Mouse (Mus musculus) retina, postnatal 1 day (tissue): ENCODE measurements around the gene Itga4.

Experiments used
- DNase-seq: peaks from one replicate; pipeline ENCODE4 v3.0.0-alpha.2; 2012

Gene Itga4

GRCm38 (mm10) chr2:79267181-79267580, 12.0 kb downstream of the Itga4 start:
- no peak for DNase-seq

DNA sequence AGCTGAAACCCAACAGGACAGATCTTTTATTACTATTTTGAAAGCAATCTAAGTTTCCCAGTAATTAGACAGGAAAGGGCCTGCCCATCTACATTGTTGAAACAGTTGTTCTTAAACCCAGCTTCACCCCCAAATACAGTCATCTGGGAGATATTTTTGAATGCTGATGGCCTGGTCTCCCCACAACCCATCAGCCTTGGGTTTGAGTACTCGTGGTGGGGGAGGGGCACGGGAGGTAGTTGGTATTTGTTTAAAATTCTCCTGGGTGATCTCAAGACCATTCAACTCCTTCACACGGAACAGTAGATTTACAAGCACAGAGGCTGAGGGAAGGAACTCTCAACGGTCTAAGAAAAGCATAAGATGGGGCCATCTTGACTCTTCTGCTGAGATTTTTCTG, 13.6 kb downstream of the Itga4 start:
- no peak for DNase-seq

DNA sequence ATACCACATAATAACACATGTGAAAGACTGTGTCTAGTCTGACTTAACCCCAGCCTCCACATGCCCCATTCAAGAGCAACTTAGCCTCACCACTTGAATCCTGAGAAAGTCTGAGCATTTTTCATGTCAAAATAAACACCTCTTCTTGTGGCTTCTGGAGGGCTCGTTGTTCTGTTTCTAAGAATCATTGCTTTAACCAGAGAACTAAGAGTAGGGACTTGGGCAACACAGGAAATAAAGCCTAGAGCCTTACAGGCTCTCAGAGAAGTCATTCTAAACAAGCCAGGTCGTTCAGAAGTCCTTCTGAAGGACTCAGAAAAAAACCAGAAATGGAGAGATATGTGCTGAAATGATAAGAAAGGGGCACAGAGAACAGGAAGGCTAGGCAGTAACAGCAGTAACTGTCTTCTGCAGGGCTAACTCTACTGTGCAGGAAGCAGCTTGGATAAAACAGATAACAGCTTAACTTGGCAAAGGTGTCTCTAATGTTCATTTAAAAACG, 14.9 kb downstream of the Itga4 start:
- no peak for DNase-seq

GRCm38 (mm10) chr2:79271838-79272237, 16.6 kb downstream of the Itga4 start:
- DNase-seq: no peak

GRCm38 (mm10) chr2:79278581-79278980, 23.4 kb downstream of the Itga4 start:
- peak; percentile 74 for DNase-seq

- DNase-seq: no peak
These were observed 29.0 kb downstream of the Itga4 start for GRCm38 (mm10) chr2:79284206-79284605.

DNA sequence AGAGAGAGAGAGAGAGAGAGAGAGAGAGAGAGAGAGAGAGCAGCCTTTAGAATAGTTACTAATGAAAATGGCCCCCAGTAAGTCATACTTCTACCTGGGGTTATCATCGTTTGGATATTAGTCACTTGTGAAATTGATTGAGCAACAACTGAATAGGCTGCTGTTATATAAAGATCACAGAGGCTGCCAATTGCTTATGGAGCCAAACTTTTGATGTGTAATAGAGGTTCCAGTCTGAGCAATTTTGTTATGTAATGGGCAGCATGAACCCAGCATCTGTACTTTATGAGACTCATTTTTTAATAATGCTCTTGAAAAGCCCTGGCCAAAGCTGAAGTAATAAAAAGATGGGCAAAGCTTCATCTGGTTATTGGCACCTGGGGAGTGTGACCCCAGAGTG, 34.9 kb downstream of the Itga4 start:
- no peak for DNase-seq

- DNase-seq: peak; percentile 44
These were observed 36.7 kb downstream of the Itga4 start for GRCm38 (mm10) chr2:79291922-79292321.

DNA sequence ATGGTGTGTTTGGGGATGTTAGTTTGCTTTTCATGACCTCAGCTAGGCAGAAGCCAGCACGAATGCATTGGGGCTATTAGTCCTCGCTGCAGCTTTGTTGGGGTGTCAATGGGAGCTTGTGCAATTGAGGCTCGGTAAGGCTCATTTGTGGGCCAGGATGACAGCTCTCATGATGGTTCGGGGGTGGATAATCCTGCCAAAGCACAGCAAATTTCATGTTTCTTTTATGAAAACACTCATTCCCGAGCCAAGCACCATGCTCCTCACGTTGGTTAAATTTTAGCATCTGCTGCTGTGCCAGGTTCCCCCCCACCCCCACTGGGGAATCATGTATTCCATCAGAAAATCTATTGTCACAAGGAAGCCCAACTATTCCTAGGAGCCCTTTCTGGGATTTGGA, 37.2 kb downstream of the Itga4 start:
- DNase-seq: no peak

- DNase-seq: no peak
These were observed 47.2 kb downstream of the Itga4 start for GRCm38 (mm10) chr2:79302398-79302797.

DNA sequence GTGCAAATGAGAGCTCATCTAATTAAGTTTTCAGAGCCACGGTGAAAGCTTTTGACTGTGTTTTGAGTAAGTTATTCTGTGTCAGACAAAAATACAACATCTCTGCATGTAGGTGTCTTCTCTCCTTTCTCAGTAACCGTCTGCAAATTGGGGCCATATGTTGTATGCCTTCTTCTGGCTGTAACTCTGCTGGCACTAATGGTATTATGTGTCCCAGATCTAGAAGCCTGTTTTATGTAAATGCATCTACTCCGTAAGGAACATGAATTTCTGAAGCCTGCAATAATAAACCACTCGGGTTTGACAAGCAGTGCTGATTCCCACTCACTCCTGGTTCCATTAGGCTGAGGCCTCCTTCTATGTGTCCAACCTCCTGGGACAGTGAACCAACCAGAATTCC, 52.3 kb downstream of the Itga4 start:
- no peak for DNase-seq

DNA sequence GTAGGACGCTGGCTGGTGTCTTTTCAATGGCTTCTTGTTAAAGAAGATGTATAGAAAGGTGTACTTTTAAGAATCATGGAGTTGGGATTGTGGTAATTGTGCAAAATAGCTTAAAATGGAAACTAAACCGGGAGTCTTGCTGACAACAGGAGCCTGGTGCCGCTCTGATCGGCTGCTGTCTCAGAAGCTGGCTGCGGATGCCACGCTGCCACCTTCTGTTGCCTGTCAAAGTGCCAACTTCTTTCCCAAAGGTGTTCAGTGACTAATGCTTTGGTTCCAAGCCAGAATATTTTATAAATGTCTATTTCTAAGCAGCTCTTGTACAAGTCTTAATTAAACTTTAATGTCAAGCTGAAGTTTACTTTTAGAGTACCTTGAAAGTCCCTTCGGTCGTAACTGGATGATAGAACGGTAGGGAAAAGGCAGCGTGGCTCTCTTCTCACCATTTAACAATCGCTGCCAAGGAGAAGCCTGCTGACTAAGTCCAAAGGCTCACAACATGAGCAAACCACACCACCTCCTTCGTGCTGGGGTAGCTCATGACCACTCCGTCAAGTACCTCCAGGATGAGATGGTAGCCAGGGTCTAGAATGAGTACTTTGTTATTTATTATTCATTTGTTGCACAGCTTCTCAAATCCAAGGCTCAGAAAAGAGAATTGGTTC, 54.4 kb downstream of the Itga4 start:
- DNase-seq: no peak

- no peak for DNase-seq
These were observed 57.3 kb downstream of the Itga4 start for GRCm38 (mm10) chr2:79312499-79312898.

DNA sequence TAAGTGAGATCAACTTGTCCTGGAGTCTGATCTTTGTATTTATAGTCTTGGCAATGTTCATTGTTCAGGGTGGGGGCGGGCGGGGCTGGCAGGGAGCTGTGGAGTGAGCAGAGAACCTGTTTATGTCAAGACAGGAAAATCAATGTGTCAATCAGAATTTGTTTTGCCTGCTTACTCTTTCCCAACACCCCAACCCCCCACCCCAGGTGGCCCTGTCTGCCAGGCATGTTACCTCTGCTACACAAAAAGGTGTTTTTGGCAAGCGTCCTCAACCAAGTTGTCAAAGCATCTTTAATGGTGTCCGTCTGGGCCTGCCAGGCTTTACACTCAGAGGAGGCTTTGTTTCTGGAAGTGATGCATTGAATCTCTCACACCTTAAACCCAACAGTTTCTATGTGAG, 59.9 kb downstream of the Itga4 start:
- no peak for DNase-seq

DNA sequence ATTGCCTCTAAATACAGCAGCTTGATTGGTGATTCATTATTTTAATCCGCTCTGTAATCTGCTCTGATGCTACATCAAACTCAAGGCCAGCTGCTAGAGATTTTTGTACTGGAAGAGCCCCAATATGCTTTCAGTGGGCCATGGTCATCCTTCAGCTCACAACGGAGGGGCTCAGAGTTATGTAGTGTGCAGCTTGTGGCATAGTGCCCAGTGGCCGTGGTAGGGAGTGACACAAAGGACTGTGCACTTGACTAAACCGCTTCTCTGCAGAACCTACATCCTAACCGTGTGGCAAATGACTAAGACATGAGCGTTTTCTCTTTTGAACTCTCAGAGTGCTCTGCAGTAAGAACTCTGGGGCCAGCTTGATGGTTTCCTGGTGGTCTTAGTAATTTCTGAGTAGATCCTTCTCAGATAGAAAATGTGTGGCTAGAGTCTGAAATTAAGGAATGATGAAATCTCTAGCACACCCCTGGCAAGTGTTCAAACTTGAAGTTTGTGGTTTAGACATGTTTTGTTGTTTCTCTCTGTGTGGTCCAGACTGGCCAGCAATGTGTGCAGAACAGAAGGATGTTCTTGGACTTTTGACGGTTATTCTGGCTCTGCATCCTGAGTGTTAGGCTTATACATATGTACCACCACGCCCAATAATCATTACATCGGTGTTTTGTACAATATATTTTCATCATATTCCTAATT, 61.1 kb downstream of the Itga4 start:
- peak; percentile 11 for DNase-seq

DNA sequence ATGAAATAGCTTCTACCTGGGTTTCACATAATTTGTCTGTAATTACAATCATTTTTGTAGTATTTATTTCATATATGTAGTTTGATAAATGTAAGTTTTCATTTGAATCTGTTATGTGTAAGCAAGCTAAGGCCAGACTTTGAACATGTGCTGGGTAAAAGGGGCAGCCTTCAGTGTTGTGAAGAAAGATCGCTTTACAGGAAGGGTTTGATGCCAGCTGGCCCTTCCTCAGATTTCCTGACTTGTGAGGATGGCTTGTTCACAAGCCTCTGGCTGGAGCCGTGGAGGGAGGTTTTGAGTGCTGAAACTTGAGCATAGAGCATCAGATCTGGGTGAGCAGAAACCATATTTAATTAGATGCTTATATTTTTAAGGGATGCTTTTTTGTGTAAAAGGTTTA, 72.9 kb downstream of the Itga4 start:
- no peak for DNase-seq

DNA sequence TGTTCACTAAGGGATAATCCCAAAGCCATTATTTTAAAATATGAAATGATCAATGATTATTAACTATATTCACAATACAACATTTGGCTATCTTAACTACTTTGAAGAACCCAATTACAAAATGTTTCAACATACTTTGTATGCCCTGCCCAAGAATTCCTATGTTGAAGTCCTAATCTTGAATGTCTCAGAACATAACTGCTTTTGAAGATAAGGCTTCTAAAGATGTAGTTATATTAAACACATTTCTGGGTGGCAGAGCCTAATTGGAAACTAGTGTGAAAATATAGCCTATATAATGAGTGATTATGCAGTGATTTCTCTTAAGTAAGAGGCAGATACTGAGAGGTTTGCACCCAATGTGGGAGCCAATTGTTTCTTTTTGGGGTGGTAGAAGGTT, 79.4 kb downstream of the Itga4 start:
- no peak for DNase-seq

DNA sequence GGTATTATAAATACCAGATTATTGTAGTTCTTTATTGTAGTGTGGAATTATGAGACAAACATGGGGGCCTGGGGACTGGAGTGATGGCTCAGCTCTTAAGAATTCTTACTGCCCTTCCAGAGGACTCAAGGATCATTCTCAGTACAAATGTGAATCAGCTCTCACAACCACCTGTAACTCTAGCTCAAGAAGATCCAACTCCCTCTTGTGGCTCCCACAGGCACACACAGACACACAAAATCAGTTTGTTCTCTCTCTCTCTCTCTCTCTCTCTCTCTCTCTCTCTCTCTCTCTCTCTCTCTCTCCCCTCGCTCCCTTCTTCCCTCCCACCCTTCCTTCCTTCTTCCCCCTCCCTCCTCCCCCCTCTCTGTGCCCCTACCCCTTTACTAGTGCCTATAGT, 80.9 kb downstream of the Itga4 start:
- DNase-seq: no peak

DNA sequence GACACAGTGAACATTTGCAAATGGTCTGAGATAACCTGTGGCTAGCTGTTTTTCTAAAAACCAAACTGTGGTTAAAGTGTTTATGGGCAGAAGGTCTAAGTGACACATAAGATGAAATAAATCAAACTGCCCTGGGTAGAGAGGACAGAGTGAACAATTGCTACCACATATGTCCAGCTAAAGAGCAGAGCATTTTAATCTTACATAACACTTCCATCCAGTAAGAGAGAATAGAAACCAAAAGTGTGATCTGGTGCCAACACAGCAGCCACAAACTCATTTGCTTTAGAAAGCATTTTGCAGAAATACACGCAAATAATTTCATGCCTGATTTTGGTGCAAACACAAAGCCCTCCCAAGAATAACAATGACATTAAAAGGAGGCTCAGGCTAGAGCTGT, 83.8 kb downstream of the Itga4 start:
- DNase-seq: no peak

DNA sequence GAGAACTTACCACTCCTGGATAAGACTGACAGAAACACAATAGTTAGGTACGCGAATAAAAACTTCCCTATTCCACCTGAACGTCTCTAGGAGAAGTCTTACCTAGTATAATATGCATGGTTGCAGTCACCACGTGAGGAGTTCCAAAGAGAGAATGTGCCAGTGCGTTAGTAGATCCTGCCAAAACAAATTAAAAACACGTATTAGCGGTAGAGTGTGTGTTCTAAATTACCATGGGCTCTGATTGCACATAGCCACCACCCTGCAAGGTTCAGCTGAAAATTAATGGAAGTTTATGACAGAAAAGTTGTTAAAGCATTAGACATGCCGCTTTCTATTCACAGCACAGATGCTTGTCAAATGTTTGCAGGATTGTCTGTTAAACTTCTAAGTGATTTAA, 87.9 kb downstream of the Itga4 start:
- DNase-seq: no peak

DNA sequence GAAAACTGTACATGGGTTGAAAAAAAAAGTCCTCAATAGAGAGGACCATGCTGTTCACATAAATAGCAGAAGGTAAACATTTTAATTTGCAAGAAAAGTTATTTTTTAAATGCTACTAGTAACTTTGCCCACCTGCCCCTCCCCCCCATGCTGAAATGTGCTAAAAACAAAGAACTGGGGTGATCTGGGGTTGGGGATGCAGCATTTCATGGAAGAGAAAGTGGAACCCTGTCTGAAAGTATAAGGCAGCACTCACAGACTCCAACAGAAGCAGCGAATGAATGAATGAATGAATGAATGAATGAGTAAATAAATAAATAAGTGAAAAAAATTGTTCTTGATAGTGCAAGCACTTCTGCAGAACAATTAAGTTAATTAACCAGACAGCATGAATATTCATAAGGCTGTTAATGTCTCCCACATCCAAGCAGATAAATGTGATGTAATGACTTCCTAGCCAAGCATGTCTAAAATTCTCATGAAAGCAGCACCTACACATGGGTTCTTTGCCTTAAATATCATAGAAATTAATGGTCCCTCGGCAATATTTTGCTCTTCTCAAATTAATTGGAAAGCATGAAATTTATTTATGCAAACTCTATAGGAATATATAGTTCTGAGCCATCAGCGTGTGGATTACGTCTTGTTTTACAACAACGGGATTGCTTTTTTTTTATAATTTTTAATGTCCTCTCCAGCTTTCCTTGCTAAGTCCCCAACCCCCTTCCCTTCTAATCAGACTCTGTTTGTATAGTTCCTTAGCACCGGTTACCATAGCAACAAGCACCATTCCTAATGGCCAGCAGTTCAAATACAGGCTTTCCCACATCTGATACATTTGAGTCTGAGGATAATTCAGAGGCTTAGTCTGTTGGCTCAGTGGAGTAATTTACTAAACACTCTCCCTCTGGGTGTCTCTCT, 96.2 kb downstream of the Itga4 start:
- peak; percentile 48 for DNase-seq

- DNase-seq: no peak
These were observed 97.0 kb downstream of the Itga4 start for GRCm38 (mm10) chr2:79352100-79352802.

DNA sequence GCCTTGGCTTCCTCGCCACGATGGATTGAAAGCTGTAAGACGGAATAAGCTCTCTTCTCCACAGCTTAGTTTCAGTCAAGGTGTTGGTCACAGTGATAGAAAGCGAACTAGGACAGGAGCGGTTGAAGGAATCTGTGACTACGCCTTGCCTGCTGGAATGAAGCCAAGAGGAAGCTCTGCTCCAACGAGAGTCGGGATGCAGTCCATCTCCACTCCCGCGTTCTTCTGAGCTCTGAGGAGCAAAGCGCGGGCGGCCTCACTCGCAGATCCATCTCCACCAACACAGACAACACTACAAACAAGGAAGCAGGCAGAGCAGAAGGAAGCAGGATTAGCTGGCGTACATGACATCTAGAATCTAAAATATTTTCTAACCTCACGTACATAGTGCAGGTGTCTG, 99.5 kb downstream of the Itga4 start:
- DNase-seq: no peak
